Mouse (Mus musculus) lung, embryonic 14.5 days (tissue): ENCODE results near the gene Tas2r137. TPM values are rescaled to one million over a fixed set of nuclear protein-coding genes. Genes with fewer than 3 reads are reported as not detected.

Source experiments
- ATAC-seq: fragments of 200-750 bp; cut with Nextera tagmentation; 2 replicates; pipeline ENCODE4 v1.8.0; 2017; ENCODE audit warnings: mild to moderate bottlenecking, moderate TSS enrichment, moderate library complexity; ENCODE audit not compliant: insufficient read depth
- DNase-seq: peaks from one replicate; pipeline ENCODE4 v3.0.0-alpha.2; 2015
- H3K27ac ChIP-seq: fragments of 300-500 bp; sonication (generic); 2 replicates; pipeline ENCODE4 v1.5.1; 2014; ENCODE audit warnings: low read depth, mild to moderate bottlenecking, moderate library complexity
- H3K27me3 ChIP-seq: fragments of 300-500 bp; sonication (generic); 2 replicates; pipeline ENCODE4 v1.6.1; 2014; ENCODE audit warnings: low read length, control low read depth; ENCODE audit not compliant: insufficient read depth
- H3K36me3 ChIP-seq: fragments of 300-500 bp; sonication (generic); 2 replicates; pipeline ENCODE4 v1.6.1; 2014; ENCODE audit warnings: control low read depth; ENCODE audit not compliant: insufficient read depth
- H3K4me1 ChIP-seq: fragments of 300-500 bp; sonication (generic); 2 replicates; pipeline ENCODE4 v1.6.1; 2014; ENCODE audit warnings: antibody characterized with exemption, control low read depth; ENCODE audit not compliant: insufficient read depth
- H3K4me2 ChIP-seq: fragments of 300-500 bp; sonication (generic); 2 replicates; pipeline ENCODE4 v1.6.1; 2014; ENCODE audit warnings: mild to moderate bottlenecking
- H3K4me3 ChIP-seq: fragments of 300-500 bp; sonication (generic); 2 replicates; pipeline ENCODE4 v1.5.1; 2014; ENCODE audit warnings: low read depth, low read length
- H3K9ac ChIP-seq: fragments of 300-500 bp; sonication (generic); 2 replicates; pipeline ENCODE4 v1.6.1; 2014
- H3K9me3 ChIP-seq: fragments of 300-500 bp; sonication (generic); 2 replicates; pipeline ENCODE4 v1.6.1; 2016; ENCODE audit warnings: low read depth, low read length, control low read depth
- CTCF ChIP-seq: IDR thresholded peaks from 2 replicates; pipeline ENCODE4 v1.5.1; 2016; ENCODE audit warnings: antibody characterized with exemption, low read depth
- WGBS: fragments of 180-500 bp; shearing (Covaris S2); extraction: QIAGEN DNeasy Blood & Tissue Kit; methylation state at CpG from one replicate; pipeline ENCODE4 v1.1.7; 2014; 5-methylcytosine and 5-hydroxymethylcytosine counted together
- polyA plus RNA-seq: library from polyadenylated mRNA; unstranded; fragments of >200 nt; fragmentation: Nextera tagmentation; extraction: Ambion mirVana; gene quantifications from 2 replicates; pipeline ENCODE4 v1.2.1, GENCODE M21; 2014

Tas2r137 gene
- polyA plus RNA-seq, 1 experiment from 2014 or later = not detected

- Histone ChIP-seq H3K4me1 (peaks cover 4% of the 10 kb centered on the region; the same call in 1 of the 2 replicates), H3K4me2 (peak within 1 kb of the TSS; percentile 75), H3K4me3 (peak within 1 kb of the TSS; percentile 75), H3K36me3 (peaks cover 25% of the 10 kb centered on the region), H3K27ac (peak within 1 kb of the TSS; percentile 98), H3K9me3 (no peaks in the 10 kb centered on the region), H3K9ac (peak within 1 kb of the TSS; percentile 95), H3K27me3 (no peaks in the 10 kb centered on the region)
- peak; percentile 98 for DNase-seq
- ATAC-seq = peak; percentile 98
- TF ChIP-seq CTCF = peak; percentile 29
- WGBS = under 1% methylated on average over 54 of the region's 54 CpGs
These were observed 19.9 kb upstream of the Tas2r137 start, which contains the start of gene Ssbp1 for GRCm38 (mm10) chr6:40470916-40471719. Gene Ssbp1, plus strand, starts transcription at chr6:40471352.

GRCm38 (mm10) chr6:40471720-40472010 lies 19.4 kb upstream of the Tas2r137 start:
- ATAC-seq (no peak), DNase-seq (no peak)
- Histone ChIP-seq H3K27ac (peak overlapping the region; percentile 98), H3K9me3 (no peaks in the 10 kb centered on the region), H3K4me1 (peaks cover 4% of the 10 kb centered on the region; the same call in 1 of the 2 replicates), H3K4me3 (peak overlapping the region; percentile 75), H3K36me3 (peaks cover 29% of the 10 kb centered on the region), H3K9ac (peak overlapping the region; percentile 95), H3K4me2 (peak overlapping the region; percentile 75), H3K27me3 (no peaks in the 10 kb centered on the region)
- no peak for TF ChIP-seq CTCF
- under 1% methylated on average over 7 of the region's 7 CpGs for WGBS

- TF ChIP-seq CTCF = no peak
- ATAC-seq (no peak), DNase-seq (no peak)
- Histone ChIP-seq H3K4me1 (peaks cover 4% of the 10 kb centered on the region; the same call in 1 of the 2 replicates), H3K27ac (no peak overlapping the region), H3K4me3 (no peak overlapping the region), H3K36me3 (peaks cover 51% of the 10 kb centered on the region), H3K9ac (no peak overlapping the region), H3K27me3 (no peaks in the 10 kb centered on the region), H3K4me2 (no peak overlapping the region), H3K9me3 (no peaks in the 10 kb centered on the region)
- 81% methylated on average over 4 of the region's 4 CpGs for WGBS
These were observed 14.9 kb upstream of the Tas2r137 start for GRCm38 (mm10) chr6:40476132-40476531.

- Histone ChIP-seq H3K36me3 (peaks cover 68% of the 10 kb centered on the region), H3K9me3 (no peaks in the 10 kb centered on the region), H3K27me3 (no peaks in the 10 kb centered on the region), H3K27ac (no peak overlapping the region), H3K4me2 (no peak overlapping the region), H3K4me3 (no peak overlapping the region), H3K9ac (no peak overlapping the region), H3K4me1 (no peaks in the 10 kb centered on the region)
- DNase-seq (peak; percentile 73), ATAC-seq (no peak)
- TF ChIP-seq CTCF = peak; percentile 22; the same call in 1 of the 2 replicates
- 81% methylated on average over 1 of the region's 1 CpGs for WGBS
These were observed 11.3 kb upstream of the Tas2r137 start for GRCm38 (mm10) chr6:40479705-40480104.

- Histone ChIP-seq H3K27me3 (no peaks in the 10 kb centered on the region), H3K36me3 (peaks cover 56% of the 10 kb centered on the region)
These were observed 8.7 kb upstream of the Tas2r137 start for GRCm38 (mm10) chr6:40482318-40482717.

GRCm38 (mm10) chr6:40493229-40493628 lies 2.2 kb downstream of the Tas2r137 start, which contains the start of gene Tas2r108:
Gene Tas2r108, plus strand, starts transcription at chr6:40493529.
- Histone ChIP-seq H3K9me3 (no peaks in the 10 kb centered on the region), H3K4me2 (no peak within 1 kb of the TSS), H3K27ac (no peak within 1 kb of the TSS), H3K9ac (no peak within 1 kb of the TSS), H3K27me3 (no peaks in the 10 kb centered on the region), H3K4me1 (no peaks in the 10 kb centered on the region), H3K4me3 (no peak within 1 kb of the TSS), H3K36me3 (no peaks in the 10 kb centered on the region)
- DNase-seq (no peak), ATAC-seq (no peak)
- no peak for TF ChIP-seq CTCF
- WGBS = 85% methylated on average over 3 of the region's 3 CpGs

More at GRCm38 (mm10) chr6:40482318-40482717, 8.7 kb upstream of the Tas2r137 start:
- 92% methylated on average over 5 of the region's 5 CpGs for WGBS
- DNase-seq = no peak
- H3K9me3 ChIP-seq = no peaks in the 10 kb centered on the region
- no peak overlapping the region for H3K9ac ChIP-seq
- TF ChIP-seq CTCF = no peak
- ATAC-seq = no peak
- no peaks in the 10 kb centered on the region for H3K4me1 ChIP-seq
- H3K27ac ChIP-seq = no peak overlapping the region
- no peak overlapping the region for H3K4me3 ChIP-seq
- no peak overlapping the region for H3K4me2 ChIP-seq

- Histone ChIP-seq H3K36me3 (no peaks in the 10 kb centered on the region), H3K9ac (no peak within 1 kb of the TSS), H3K4me3 (no peak within 1 kb of the TSS), H3K9me3 (no peaks in the 10 kb centered on the region), H3K4me1 (no peaks in the 10 kb centered on the region), H3K27me3 (no peaks in the 10 kb centered on the region), H3K27ac (no peak within 1 kb of the TSS), H3K4me2 (no peak within 1 kb of the TSS)
- no peak for TF ChIP-seq CTCF
- DNase-seq (no peak), ATAC-seq (no peak)
- 62% methylated on average over 1 of the region's 1 CpGs for WGBS
These were observed 28.4 kb downstream of the Tas2r137 start, which contains the start of gene Prss37 for GRCm38 (mm10) chr6:40519408-40519807. Gene Prss37, minus strand, starts transcription at chr6:40519508.

Other genes starting within 250 kb of the Tas2r137 start
- gene Agk, start 166.1 kb upstream of the Tas2r137 start, polyA plus RNA-seq = 46.9 and 47.3 TPM in 2 replicates
- 12.2 and 16.0 TPM in 2 replicates for gene E330009J07Rik, start 55.1 kb upstream of the Tas2r137 start, polyA plus RNA-seq
- gene Wee2, start 52.1 kb upstream of the Tas2r137 start, polyA plus RNA-seq = not detected in 2 replicates
- 136 and 143 TPM in 2 replicates for gene Ssbp1, start 19.9 kb upstream of the Tas2r137 start, polyA plus RNA-seq
- gene Tas2r108, start 2.3 kb downstream of the Tas2r137 start, polyA plus RNA-seq = not detected in 2 replicates
- gene Prss37, start 28.3 kb downstream of the Tas2r137 start, polyA plus RNA-seq = not detected in 2 replicates
- 0.04 TPM in 1 of 2 replicates, not detected in the other for gene Olfr461, start 63.8 kb downstream of the Tas2r137 start, polyA plus RNA-seq
- gene Olfr460, start 78.3 kb downstream of the Tas2r137 start, polyA plus RNA-seq = not detected in 2 replicates
- 1.4 and 1.8 TPM in 2 replicates for gene Clec5a, start 94.6 kb downstream of the Tas2r137 start, polyA plus RNA-seq
- not detected in 2 replicates for gene Tas2r138, start 122.1 kb downstream of the Tas2r137 start, polyA plus RNA-seq
- 0.11 and 0.38 TPM in 2 replicates for gene Mgam, start 137.6 kb downstream of the Tas2r137 start, polyA plus RNA-seq